Mouse (Mus musculus): ENCODE data around the gene Dtnbp1. TPM values are rescaled to one million over a fixed set of nuclear protein-coding genes. Genes with fewer than 3 reads are reported as not detected.

The Dtnbp1 gene
- polyA plus RNA-seq, 1 experiment from 2014 or later = 118 TPM

GRCm38 (mm10) chr13:44977059-44977458 lies 24.9 kb downstream of the Dtnbp1 start:
- H3K4me2 ChIP-seq = no peak overlapping the region
- H3K9me3 ChIP-seq = no peaks in the 10 kb centered on the region
- H3K4me1 ChIP-seq (replicated peaks) = peaks cover 12% of the 10 kb centered on the region
- peak; percentile 77 for ATAC-seq (ENCODE audit: low read depth)
- H3K9ac ChIP-seq = peak overlapping the region; percentile 47; the same call in 1 of the 2 replicates
- H3K27ac ChIP-seq (replicated peaks) = peak overlapping the region; percentile 54; the same call in 1 of the 2 replicates
- no peaks in the 10 kb centered on the region for H3K27me3 ChIP-seq
- H3K4me3 ChIP-seq = no peak overlapping the region
- peaks cover 4% of the 10 kb centered on the region; the same call in 1 of the 2 replicates for H3K36me3 ChIP-seq
- WGBS = 20% methylated on average over 2 of the region's 2 CpGs

GRCm38 (mm10) chr13:44960542-44961291 lies 41.2 kb downstream of the Dtnbp1 start:
- peak overlapping the region; percentile 46; the same call in 1 of the 2 replicates for H3K27ac ChIP-seq (replicated peaks)
- peaks cover 3% of the 10 kb centered on the region; the same call in 1 of the 2 replicates for H3K36me3 ChIP-seq
- WGBS = 76% methylated on average over 5 of the region's 5 CpGs
- H3K9me3 ChIP-seq = no peaks in the 10 kb centered on the region
- H3K4me1 ChIP-seq (replicated peaks) = peaks cover 15% of the 10 kb centered on the region
- H3K9ac ChIP-seq = no peak overlapping the region
- no peak overlapping the region for H3K4me2 ChIP-seq
- ATAC-seq (ENCODE audit: low read depth) = peak; percentile 74
- no peak overlapping the region for H3K4me3 ChIP-seq
- no peaks in the 10 kb centered on the region for H3K27me3 ChIP-seq

- Histone ChIP-seq H3K9ac (no peak overlapping the region), H3K36me3 (peaks cover 4% of the 10 kb centered on the region; the same call in 1 of the 2 replicates), H3K27ac (replicated peaks) (no peak overlapping the region), H3K9me3 (no peaks in the 10 kb centered on the region), H3K4me3 (no peak overlapping the region), H3K4me1 (replicated peaks) (peaks cover 15% of the 10 kb centered on the region), H3K27me3 (no peaks in the 10 kb centered on the region), H3K4me2 (no peak overlapping the region)
- 94% methylated on average over 8 of the region's 8 CpGs for WGBS
- ATAC-seq (ENCODE audit: low read depth) = no peak
Observed at GRCm38 (mm10) chr13:44957049-44957448, 44.9 kb downstream of the Dtnbp1 start.

DNA sequence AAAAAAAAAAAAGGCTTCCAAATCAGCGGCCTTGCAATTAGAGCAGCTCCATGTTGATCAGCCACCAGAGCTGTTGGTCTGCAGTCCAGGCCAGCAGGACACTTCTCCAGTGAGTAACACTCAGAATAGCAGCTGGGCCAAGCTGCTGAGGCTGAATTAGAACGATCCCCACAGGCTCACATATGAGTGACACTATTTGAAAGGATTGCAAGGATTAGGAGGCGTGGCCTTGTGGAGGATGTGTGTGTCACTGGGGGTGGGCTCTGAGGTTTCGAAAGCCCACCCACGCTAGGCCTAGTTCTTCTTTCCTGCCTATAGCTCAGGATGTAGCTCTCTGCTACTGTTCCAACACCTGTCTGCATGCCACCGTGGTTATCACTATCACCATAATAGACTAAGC lies 46.2 kb downstream of the Dtnbp1 start:
- H3K9me3 ChIP-seq = no peaks in the 10 kb centered on the region
- ATAC-seq (ENCODE audit: low read depth) = no peak
- H3K27me3 ChIP-seq = no peaks in the 10 kb centered on the region
- H3K36me3 ChIP-seq = peaks cover 4% of the 10 kb centered on the region; the same call in 1 of the 2 replicates
- H3K4me2 ChIP-seq = no peak overlapping the region
- peaks cover 4% of the 10 kb centered on the region; the same call in 1 of the 2 replicates for H3K4me1 ChIP-seq (replicated peaks)
- 97% methylated on average over 6 of the region's 6 CpGs for WGBS
- H3K27ac ChIP-seq (replicated peaks) = no peak overlapping the region
- H3K4me3 ChIP-seq = no peak overlapping the region
- H3K9ac ChIP-seq = no peak overlapping the region

GRCm38 (mm10) chr13:44954232-44954568 lies 47.7 kb downstream of the Dtnbp1 start:
- 89% methylated on average over 1 of the region's 1 CpGs for WGBS
- no peak for ATAC-seq (ENCODE audit: low read depth)

DNA sequence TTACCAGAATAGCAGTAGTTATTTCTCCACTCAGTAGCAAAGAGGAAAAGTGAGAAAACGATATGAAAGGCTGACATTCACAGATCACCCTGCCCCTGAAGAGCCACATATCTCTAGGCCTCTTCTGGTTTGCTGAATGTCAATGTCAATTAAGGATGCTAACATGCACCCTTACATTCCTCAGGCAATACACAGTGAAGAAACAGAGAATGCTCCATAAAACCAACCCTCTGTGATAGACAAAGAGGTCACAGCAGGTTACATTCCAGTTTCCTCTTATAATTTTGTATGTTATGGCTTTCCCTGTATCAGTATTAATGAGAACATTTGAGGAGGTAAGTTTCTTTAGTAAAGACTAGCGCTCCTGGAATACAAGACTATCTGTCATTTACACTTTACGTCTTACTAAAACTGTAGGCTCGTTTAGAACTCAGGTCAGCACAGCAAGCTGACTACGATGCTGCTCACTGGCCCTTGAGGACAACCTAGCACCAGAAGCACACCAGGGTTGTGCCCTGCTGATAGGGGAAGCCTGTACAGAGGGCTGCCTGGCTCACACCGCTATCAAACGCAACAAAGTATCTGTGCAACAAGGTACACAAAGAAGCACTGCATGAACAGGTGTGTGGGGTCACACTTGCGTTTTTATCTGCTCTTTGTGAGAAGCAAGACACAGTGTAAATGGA lies 48.3 kb downstream of the Dtnbp1 start:
- no peak overlapping the region for H3K27ac ChIP-seq (replicated peaks)
- H3K4me1 ChIP-seq (replicated peaks) = peaks cover 4% of the 10 kb centered on the region; the same call in 1 of the 2 replicates
- peaks cover 4% of the 10 kb centered on the region; the same call in 1 of the 2 replicates for H3K36me3 ChIP-seq
- H3K4me3 ChIP-seq = no peak overlapping the region
- H3K9me3 ChIP-seq = no peaks in the 10 kb centered on the region
- H3K27me3 ChIP-seq = no peaks in the 10 kb centered on the region
- WGBS = 83% methylated on average over 8 of the region's 8 CpGs
- no peak overlapping the region for H3K4me2 ChIP-seq
- ATAC-seq (ENCODE audit: low read depth) = no peak
- no peak overlapping the region for H3K9ac ChIP-seq

More at GRCm38 (mm10) chr13:44954232-44954568, 47.7 kb downstream of the Dtnbp1 start:
- Histone ChIP-seq H3K27ac (replicated peaks) (no peak overlapping the region), H3K9ac (no peak overlapping the region), H3K36me3 (peaks cover 4% of the 10 kb centered on the region; the same call in 1 of the 2 replicates), H3K4me2 (no peak overlapping the region), H3K27me3 (no peaks in the 10 kb centered on the region), H3K9me3 (no peaks in the 10 kb centered on the region), H3K4me1 (replicated peaks) (no peaks in the 10 kb centered on the region), H3K4me3 (no peak overlapping the region)

DNA sequence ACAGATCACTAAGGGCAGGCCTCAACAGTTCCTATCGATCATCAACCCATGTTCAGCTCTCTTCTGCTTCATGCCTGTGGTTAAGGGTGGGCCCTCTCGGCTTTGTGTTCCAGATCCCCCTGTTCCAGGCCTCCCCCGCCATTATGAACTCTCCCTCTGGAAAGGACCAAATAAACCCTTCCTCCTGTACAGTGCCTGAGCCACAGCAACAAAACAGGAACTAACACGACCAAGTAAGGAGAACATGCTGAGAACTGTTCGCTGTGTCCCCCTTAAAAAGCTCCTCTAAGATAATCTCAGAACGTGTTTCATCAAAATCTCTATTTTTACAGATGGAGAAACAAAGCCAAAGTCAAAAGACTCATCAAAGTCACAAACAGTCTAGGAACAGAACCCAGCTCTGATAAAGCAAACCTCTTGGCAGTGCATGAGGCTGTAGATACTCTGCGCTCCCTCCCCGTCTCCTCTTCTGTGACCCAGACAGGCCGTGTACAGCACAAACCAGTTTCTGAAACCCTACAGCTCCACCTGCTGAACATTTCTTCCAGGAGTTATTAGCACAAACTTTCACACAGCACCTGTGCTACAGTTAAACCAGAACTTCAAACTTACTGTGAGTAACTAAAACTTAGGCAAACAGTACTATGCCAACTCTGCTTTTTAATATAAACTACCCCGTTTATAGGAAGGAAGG lies 49.4 kb downstream of the Dtnbp1 start:
- no peak overlapping the region for H3K4me3 ChIP-seq
- no peaks in the 10 kb centered on the region for H3K27me3 ChIP-seq
- no peak overlapping the region for H3K4me2 ChIP-seq
- ATAC-seq (ENCODE audit: low read depth) = no peak
- peaks cover 4% of the 10 kb centered on the region; the same call in 1 of the 2 replicates for H3K36me3 ChIP-seq
- 80% methylated on average over 10 of the region's 10 CpGs for WGBS
- H3K4me1 ChIP-seq (replicated peaks) = peaks cover 16% of the 10 kb centered on the region
- no peaks in the 10 kb centered on the region for H3K9me3 ChIP-seq
- no peak overlapping the region for H3K27ac ChIP-seq (replicated peaks)
- no peak overlapping the region for H3K9ac ChIP-seq

DNA sequence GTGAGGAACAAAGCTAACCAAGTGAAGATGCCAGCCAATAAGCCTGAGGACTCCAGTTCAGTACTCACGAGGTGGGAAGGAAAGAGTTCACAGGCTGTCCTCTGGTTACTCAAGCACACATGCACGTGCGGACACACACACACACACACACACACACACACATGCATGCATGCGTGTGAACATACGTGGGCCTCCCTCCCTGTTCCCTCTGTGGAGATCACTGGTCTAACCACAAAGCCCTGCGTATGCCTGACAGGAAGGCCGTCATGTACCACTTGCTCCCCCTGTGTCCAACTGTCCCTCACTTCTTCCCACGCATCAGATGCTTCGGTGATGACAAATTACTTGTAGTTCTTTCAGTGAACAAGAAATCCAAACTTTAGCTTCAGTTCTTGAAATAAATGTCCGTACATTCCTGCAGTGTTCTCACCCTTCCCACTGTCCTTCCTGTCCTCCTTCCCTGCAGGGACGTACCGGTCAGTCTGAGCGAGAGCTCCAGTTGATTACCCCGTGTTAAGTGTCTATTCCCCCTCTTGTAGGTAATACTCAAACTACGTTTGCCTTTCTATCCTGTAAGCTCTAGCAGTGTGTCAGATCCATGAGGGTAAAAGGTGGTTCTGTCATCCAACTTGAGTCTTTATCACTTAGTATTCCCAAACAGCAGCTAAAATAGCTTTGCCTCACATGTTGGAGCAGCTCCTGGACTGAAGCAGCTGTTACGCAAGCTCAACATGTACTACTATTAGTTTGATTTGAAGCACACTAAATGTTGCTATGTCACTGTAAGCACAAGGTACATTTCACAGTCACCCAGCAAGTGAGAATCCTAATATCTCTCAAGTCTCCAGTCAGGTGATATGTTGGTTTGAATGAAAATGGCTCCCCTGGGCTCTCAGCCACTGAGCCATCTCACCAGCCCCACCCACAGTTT lies 53.4 kb downstream of the Dtnbp1 start:
- no peaks in the 10 kb centered on the region for H3K27me3 ChIP-seq
- WGBS = 88% methylated on average over 16 of the region's 16 CpGs
- H3K9me3 ChIP-seq = no peaks in the 10 kb centered on the region
- ATAC-seq (ENCODE audit: low read depth) = no peak
- H3K4me2 ChIP-seq = no peak overlapping the region
- H3K4me3 ChIP-seq = no peak overlapping the region
- H3K9ac ChIP-seq = no peak overlapping the region
- no peak overlapping the region for H3K27ac ChIP-seq (replicated peaks)
- H3K36me3 ChIP-seq = no peaks in the 10 kb centered on the region
- H3K4me1 ChIP-seq (replicated peaks) = peaks cover 49% of the 10 kb centered on the region

DNA sequence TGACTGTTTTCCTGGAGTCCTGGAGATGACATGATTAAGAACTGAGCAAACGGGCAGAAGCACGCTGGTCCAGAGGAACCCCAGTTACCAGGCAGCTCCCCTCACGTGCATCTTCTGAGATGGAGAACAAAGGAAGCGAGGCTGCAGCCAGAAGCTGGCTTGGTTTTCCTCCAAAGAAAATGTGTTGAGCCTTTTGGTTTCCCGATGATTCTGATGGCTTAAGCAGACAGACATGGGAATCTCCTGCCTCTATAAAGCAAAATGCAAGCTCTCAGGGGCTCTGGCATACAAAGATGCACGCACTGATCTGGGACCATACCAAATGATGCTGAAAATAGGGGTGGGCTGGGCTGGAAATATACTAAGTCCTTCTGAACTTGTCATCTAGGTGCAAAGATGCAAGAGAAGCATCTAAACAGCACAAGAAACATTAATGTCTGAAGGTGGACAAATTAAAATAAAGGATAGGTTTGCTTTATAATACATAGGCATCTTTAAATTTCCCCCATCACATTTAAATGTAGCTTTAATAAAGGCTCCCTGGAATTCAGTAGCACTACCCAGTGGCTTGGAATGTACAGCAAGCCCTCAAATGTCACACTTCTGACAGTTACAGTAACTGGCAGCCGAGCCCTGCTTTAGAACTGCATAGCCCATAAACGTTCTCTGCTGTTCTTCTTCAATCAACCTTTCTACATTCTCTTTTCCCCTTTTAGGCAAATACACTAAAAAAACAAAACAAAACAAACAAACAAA lies 54.9 kb downstream of the Dtnbp1 start:
- ATAC-seq (ENCODE audit: low read depth) = peak; percentile 81
- peaks cover 65% of the 10 kb centered on the region for H3K4me1 ChIP-seq (replicated peaks)

GRCm38 (mm10) chr13:44943618-44944017 lies 58.3 kb downstream of the Dtnbp1 start:
- H3K9ac ChIP-seq = no peak overlapping the region
- 71% methylated on average over 2 of the region's 2 CpGs for WGBS
- no peak overlapping the region for H3K4me2 ChIP-seq
- no peaks in the 10 kb centered on the region for H3K27me3 ChIP-seq
- no peak overlapping the region for H3K4me3 ChIP-seq
- H3K27ac ChIP-seq (replicated peaks) = no peak overlapping the region
- peaks cover 87% of the 10 kb centered on the region for H3K4me1 ChIP-seq (replicated peaks)
- no peaks in the 10 kb centered on the region for H3K9me3 ChIP-seq
- no peak for ATAC-seq (ENCODE audit: low read depth)
- no peaks in the 10 kb centered on the region for H3K36me3 ChIP-seq

More for the DNA sequence above, 54.9 kb downstream of the Dtnbp1 start:
- WGBS = 16% methylated on average over 8 of the region's 8 CpGs
- no peaks in the 10 kb centered on the region for H3K9me3 ChIP-seq
- H3K4me3 ChIP-seq = peak overlapping the region; percentile 48
- H3K36me3 ChIP-seq = no peaks in the 10 kb centered on the region
- peak overlapping the region; percentile 79 for H3K9ac ChIP-seq
- H3K27ac ChIP-seq (replicated peaks) = peak overlapping the region; percentile 95
- H3K27me3 ChIP-seq = no peaks in the 10 kb centered on the region
- H3K4me2 ChIP-seq = peak overlapping the region; percentile 64

Measured in neural tube, embryonic 13.5 days (tissue).